Mouse (Mus musculus): ENCODE measurements around the gene Crls1. TPM values are rescaled to one million over a fixed set of nuclear protein-coding genes. Genes with fewer than 3 reads are reported as not detected.

Crls1 gene
- total and polyA plus RNA-seq, 3 experiments, result 46.2 to 194 (median 51.8) TPM

DNA sequence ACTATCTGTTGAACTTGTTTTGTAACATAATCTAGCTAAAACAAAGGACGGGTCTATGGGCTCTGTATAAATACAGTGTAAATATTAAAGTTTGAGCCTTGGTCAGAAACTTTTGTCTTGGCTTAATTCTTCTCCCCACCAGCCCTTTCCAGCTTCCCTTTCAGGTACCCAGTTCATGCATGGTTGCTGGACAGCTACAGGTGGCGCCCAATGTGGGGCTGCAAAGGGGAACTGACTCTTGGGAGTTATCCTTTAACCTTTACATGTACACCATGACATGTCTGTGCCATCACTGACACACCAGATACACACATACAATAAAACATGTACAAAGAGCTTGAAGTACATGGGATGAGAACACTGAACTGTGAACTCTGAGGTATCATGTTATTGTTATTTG lies 43.5 kb upstream of the Crls1 start:
- peaks cover 0 to 19% of the 10 kb centered on the region in 2 experiments; a peak in 2 of 4 replicates for H3K36me3 ChIP-seq (ENCODE audit: control insufficient read depth in 1 of 2, insufficient read depth in 2 of 2, low read length in 2 of 2)

DNA sequence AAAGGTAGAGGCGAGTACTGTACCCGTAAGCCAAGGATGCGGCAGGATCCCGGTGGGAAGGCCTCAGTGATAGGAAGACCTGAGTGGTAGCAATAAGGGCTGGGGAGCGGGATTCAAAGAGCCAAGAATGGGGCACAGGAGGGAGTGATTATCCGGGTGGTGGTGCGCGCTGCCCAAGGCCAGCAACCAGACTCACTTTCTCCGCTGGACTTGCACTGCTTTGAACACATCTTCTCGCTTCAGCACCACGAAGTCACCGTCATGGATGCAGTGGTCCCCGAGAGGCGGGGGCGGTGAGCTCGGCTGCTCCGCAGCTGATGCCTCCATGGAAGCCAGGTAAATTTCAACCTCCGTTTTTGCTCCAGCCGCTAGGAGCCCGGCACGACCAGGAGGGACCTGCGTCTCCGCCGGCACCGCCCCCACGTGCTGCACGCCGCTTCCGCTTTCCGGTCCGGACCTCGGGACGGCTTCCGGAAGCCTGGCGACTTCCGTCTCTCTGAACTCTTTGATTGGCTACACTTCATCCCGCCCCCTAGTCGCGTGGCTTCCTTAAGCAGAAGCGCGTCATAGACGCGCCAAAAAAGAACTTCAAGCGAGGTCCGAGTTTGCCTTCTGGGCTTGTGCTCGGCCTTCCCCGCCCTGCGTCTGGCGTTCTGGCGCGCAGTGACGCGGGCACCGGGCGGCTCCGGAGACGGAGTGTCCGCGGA lies 30.7 kb upstream of the Crls1 start, which contains the start of the genes Trmt6 and Mcm8:
Trmt6 (minus strand) TSS at position 448 of the 707 bp plus-strand sequence.
Mcm8 (plus strand) TSS at position 534 of the 707 bp plus-strand sequence.
- no peaks in the 10 kb centered on the region for H3K9me3 ChIP-seq (replicated peaks; ENCODE audit: insufficient read depth, low read length)
- no peaks in the 10 kb centered on the region for H3K27me3 ChIP-seq (ENCODE audit: control insufficient read depth in 1 of 2, insufficient read depth in 2 of 2, low read length in 2 of 2)
- DNase-seq (ENCODE audit: low read depth, low spot score), result peak; percentile 99
- peaks cover 3 to 9% of the 10 kb centered on the region in 2 experiments for H3K36me3 ChIP-seq (ENCODE audit: control insufficient read depth in 1 of 2, insufficient read depth in 2 of 2, low read length in 2 of 2)
- H3K79me2 ChIP-seq (ENCODE audit: control insufficient read depth, insufficient read depth, low read length, poor library complexity), result peaks cover 32% of the 10 kb centered on the region
- peak within 1 kb of the TSS; percentile 84 for H3K27ac ChIP-seq (ENCODE audit: control insufficient read depth, low read depth, low read length)
- peak within 1 kb of the TSS; percentile 91 to 100 for H3K4me3 ChIP-seq (ENCODE audit: control insufficient read depth in 1 of 2, insufficient read depth in 1 of 2, low read depth in 2 of 2, low read length in 2 of 2)
- H3K4me1 ChIP-seq (ENCODE audit: control insufficient read depth in 1 of 2, insufficient read depth in 2 of 2, low read length in 2 of 2), result peaks cover 2 to 15% of the 10 kb centered on the region in 2 experiments; a peak in 3 of 4 replicates
- peak within 1 kb of the TSS; percentile 98 for H3K9ac ChIP-seq (ENCODE audit: control insufficient read depth, low read depth, low read length, poor library complexity, severe bottlenecking)
- TF ChIP-seq ZKSCAN1 (IDR thresholded peaks at IDR 0.05; ENCODE audit: low read depth, low read length), result no peak
- TF ChIP-seq E2F4 (IDR thresholded peaks at IDR 0.05; ENCODE audit: borderline replicate concordance, low read depth, low read length), result 0 out of 2 replicates have a peak, but pooled peaks have one; percentile 36
- no peak for TF ChIP-seq MAFK (IDR thresholded peaks at IDR 0.05; ENCODE audit: borderline replicate concordance, low read depth, low read length)
- peak; percentile 99 for TF ChIP-seq MXI1 (IDR thresholded peaks at IDR 0.05; ENCODE audit: low read depth, low read length)
- peak; percentile 100 for TF ChIP-seq ELF1 (IDR thresholded peaks at IDR 0.05; ENCODE audit: low read depth, low read length)
- no peak for TF ChIP-seq ZNF384 (IDR thresholded peaks at IDR 0.05; ENCODE audit: low read depth, low read length)
- no peak for TF ChIP-seq POLR2AphosphoS5 (IDR thresholded peaks at IDR 0.05; ENCODE audit: borderline replicate concordance, low read depth, low read length)
- peak; percentile 20; the same call in 1 of the 2 replicates for TF ChIP-seq MAZ (IDR thresholded peaks at IDR 0.05; ENCODE audit: low read depth, low read length)
- TF ChIP-seq ETS1 (IDR thresholded peaks at IDR 0.05; ENCODE audit: low read depth, low read length), result peak; percentile 21; the same call in 1 of the 2 replicates
- TF ChIP-seq GABPA (IDR thresholded peaks at IDR 0.05; ENCODE audit: low read depth, low read length), result no peak
- no peak for TF ChIP-seq CHD1 (IDR thresholded peaks at IDR 0.05; ENCODE audit: low read depth, low read length)
- TF ChIP-seq ZC3H11A (IDR thresholded peaks at IDR 0.05; ENCODE audit: low read depth, low read length), result no peak
- no peak for TF ChIP-seq TAL1 (IDR thresholded peaks at IDR 0.05; ENCODE audit: low read length)
- TF ChIP-seq TBP (IDR thresholded peaks at IDR 0.05; ENCODE audit: low read depth, low read length), result peak; percentile 80; the same call in 1 of the 2 replicates
- TF ChIP-seq HCFC1 (IDR thresholded peaks at IDR 0.05; ENCODE audit: low read depth, low read length), result peak; percentile 96
- peak; percentile 98 for TF ChIP-seq MYC (IDR thresholded peaks at IDR 0.05; ENCODE audit: low read depth, low read length)
- peak; percentile 98 for TF ChIP-seq MAX (IDR thresholded peaks at IDR 0.05; ENCODE audit: low read length)
- peak; percentile 68; the same call in 1 of the 2 replicates for TF ChIP-seq POLR2AphosphoS2 (IDR thresholded peaks at IDR 0.05; ENCODE audit: low read length)
- no peak for TF ChIP-seq UBTF (IDR thresholded peaks at IDR 0.05; ENCODE audit: borderline replicate concordance, insufficient read depth, low read depth, low read length)
- peak; percentile 92 for TF ChIP-seq USF1 (IDR thresholded peaks at IDR 0.05; ENCODE audit: low read depth, low read length)
- TF ChIP-seq CTCF (IDR thresholded peaks at IDR 0.05 in 2 of 3, conservative IDR thresholded peaks at IDR 0.05 in 1 of 3; ENCODE audit: control insufficient read depth in 1 of 3, insufficient read depth in 1 of 3, low read depth in 2 of 3, low read length in 3 of 3, poor library complexity in 1 of 3, severe bottlenecking in 1 of 3), result no peak
- TF ChIP-seq CHD2 (IDR thresholded peaks at IDR 0.05; ENCODE audit: low read length), result no peak; the same call in 1 of the 2 replicates
- peak; percentile 99 for TF ChIP-seq SIN3A (IDR thresholded peaks at IDR 0.05; ENCODE audit: low read length)
- 0 out of 4 replicates have a peak, but pooled peaks of 1 of the 2 experiments have one; percentile 24 for TF ChIP-seq USF2 (IDR thresholded peaks at IDR 0.05; ENCODE audit: borderline replicate concordance in 1 of 2, insufficient read depth in 1 of 2, low read depth in 1 of 2, low read length in 2 of 2)

More for the DNA sequence above, 43.5 kb upstream of the Crls1 start:
- no peaks in the 10 kb centered on the region for H3K79me2 ChIP-seq (ENCODE audit: control insufficient read depth, insufficient read depth, low read length, poor library complexity)
- DNase-seq (ENCODE audit: low read depth, low spot score), result peak; percentile 28
- no peak overlapping the region for H3K27ac ChIP-seq (ENCODE audit: control insufficient read depth, low read depth, low read length)
- H3K4me1 ChIP-seq (ENCODE audit: control insufficient read depth in 1 of 2, insufficient read depth in 2 of 2, low read length in 2 of 2), result no peaks in the 10 kb centered on the region
- no peaks in the 10 kb centered on the region for H3K27me3 ChIP-seq (ENCODE audit: control insufficient read depth in 1 of 2, insufficient read depth in 2 of 2, low read length in 2 of 2)
- no peak overlapping the region for H3K4me3 ChIP-seq (ENCODE audit: control insufficient read depth in 1 of 2, insufficient read depth in 1 of 2, low read depth in 2 of 2, low read length in 2 of 2)
- no peak overlapping the region for H3K9ac ChIP-seq (ENCODE audit: control insufficient read depth, low read depth, low read length, poor library complexity, severe bottlenecking)
- no peaks in the 10 kb centered on the region for H3K9me3 ChIP-seq (replicated peaks; ENCODE audit: insufficient read depth, low read length)
- TF ChIP-seq CHD1 (IDR thresholded peaks at IDR 0.05; ENCODE audit: low read depth, low read length), result no peak
- no peak for TF ChIP-seq MXI1 (IDR thresholded peaks at IDR 0.05; ENCODE audit: low read depth, low read length)
- no peak for TF ChIP-seq POLR2AphosphoS5 (IDR thresholded peaks at IDR 0.05; ENCODE audit: borderline replicate concordance, low read depth, low read length)
- no peak for TF ChIP-seq NRF1 (IDR thresholded peaks at IDR 0.05; ENCODE audit: insufficient read depth, low read depth, low read length, poor library complexity, severe bottlenecking)
- no peak for TF ChIP-seq USF1 (IDR thresholded peaks at IDR 0.05; ENCODE audit: low read depth, low read length)
- TF ChIP-seq E2F4 (IDR thresholded peaks at IDR 0.05; ENCODE audit: borderline replicate concordance, low read depth, low read length), result no peak
- TF ChIP-seq SMC3 (IDR thresholded peaks at IDR 0.05; ENCODE audit: low read depth, low read length), result no peak
- TF ChIP-seq TAL1 (IDR thresholded peaks at IDR 0.05; ENCODE audit: low read length), result no peak
- TF ChIP-seq JUND (IDR thresholded peaks at IDR 0.05; ENCODE audit: low read depth, low read length), result no peak
- TF ChIP-seq BHLHE40 (IDR thresholded peaks at IDR 0.05; ENCODE audit: borderline replicate concordance, low read depth, low read length), result no peak
- TF ChIP-seq ZKSCAN1 (IDR thresholded peaks at IDR 0.05; ENCODE audit: low read depth, low read length), result no peak
- no peak for TF ChIP-seq ZNF384 (IDR thresholded peaks at IDR 0.05; ENCODE audit: low read depth, low read length)
- no peak for TF ChIP-seq SIN3A (IDR thresholded peaks at IDR 0.05; ENCODE audit: low read length)
- TF ChIP-seq MAFK (IDR thresholded peaks at IDR 0.05; ENCODE audit: borderline replicate concordance, low read depth, low read length), result no peak
- no peak for TF ChIP-seq TCF12 (IDR thresholded peaks at IDR 0.05; ENCODE audit: low read depth, low read length)

Measured in MEL (cell line).